Mouse (Mus musculus): ENCODE results near the gene Gm1673.

Gm1673 gene

GRCm38 (mm10) chr5:33997829-33998504, 14.7 kb downstream of the Gm1673 start:
- no peak for DNase-seq (ENCODE audit: low spot score)

GRCm38 (mm10) chr5:33998505-33998877, 15.3 kb downstream of the Gm1673 start:
- no peak for DNase-seq (ENCODE audit: low spot score)

- DNase-seq (ENCODE audit: low spot score), result no peak
These were observed 16.3 kb downstream of the Gm1673 start for GRCm38 (mm10) chr5:33999466-34000090.

- DNase-seq (ENCODE audit: low spot score), result no peak
These were observed 17.6 kb downstream of the Gm1673 start for GRCm38 (mm10) chr5:34000809-34001208.

- no peak for DNase-seq (ENCODE audit: low spot score)
These were observed 18.2 kb downstream of the Gm1673 start for GRCm38 (mm10) chr5:34001401-34001800.

GRCm38 (mm10) chr5:34002636-34003035, 19.4 kb downstream of the Gm1673 start:
- DNase-seq (ENCODE audit: low spot score), result no peak

GRCm38 (mm10) chr5:34004618-34005017, 21.4 kb downstream of the Gm1673 start:
- no peak for DNase-seq (ENCODE audit: low spot score)

- DNase-seq (ENCODE audit: low spot score), result no peak
These were observed 23.6 kb downstream of the Gm1673 start for GRCm38 (mm10) chr5:34006832-34007231.

GRCm38 (mm10) chr5:34007392-34007941, 24.2 kb downstream of the Gm1673 start:
- no peak for DNase-seq (ENCODE audit: low spot score)

- no peak for DNase-seq (ENCODE audit: low spot score)
These were observed 31.4 kb downstream of the Gm1673 start for GRCm38 (mm10) chr5:34014652-34015051.

- DNase-seq (ENCODE audit: low spot score), result no peak
These were observed 35.7 kb downstream of the Gm1673 start for GRCm38 (mm10) chr5:34018968-34019367.

- no peak for DNase-seq (ENCODE audit: low spot score)
These were observed 46.9 kb downstream of the Gm1673 start for GRCm38 (mm10) chr5:34030101-34030500.

- no peak for DNase-seq (ENCODE audit: low spot score)
These were observed 47.8 kb downstream of the Gm1673 start for GRCm38 (mm10) chr5:34031022-34031421.

GRCm38 (mm10) chr5:34032520-34032919, 49.3 kb downstream of the Gm1673 start:
- DNase-seq (ENCODE audit: low spot score), result no peak
